Mouse (Mus musculus) heart, postnatal 0 days (tissue): Measurements from ENCODE around the gene Gm13279.

Experiments
- CTCF ChIP-seq: IDR thresholded peaks from 2 replicates; pipeline ENCODE4 v1.5.1; 2016; ENCODE audit warnings: antibody characterized with exemption, control low read depth, low read depth
- EP300 ChIP-seq: IDR thresholded peaks from 2 replicates; pipeline ENCODE4 v1.6.1; 2016; ENCODE audit warnings: antibody characterized with exemption, low read depth

DNA sequence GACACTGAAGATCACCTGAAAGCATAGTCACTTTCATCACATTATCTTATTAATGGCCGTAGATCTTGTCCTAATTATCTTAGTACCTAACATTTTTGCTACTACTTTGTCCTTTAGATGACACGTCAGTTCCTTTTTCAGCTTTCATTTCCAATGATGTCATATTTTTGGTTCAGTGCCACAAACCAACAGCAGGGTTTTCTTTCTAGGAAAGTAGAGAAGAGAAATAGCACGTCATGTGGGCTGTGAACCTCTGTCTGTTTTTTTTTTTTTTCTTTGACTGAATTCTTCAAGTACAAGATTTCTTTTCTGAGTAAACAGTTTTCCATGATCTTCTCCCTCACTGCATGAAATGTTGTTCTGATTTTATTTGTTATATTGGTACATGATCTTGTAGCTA lies 42.9 kb downstream of the Gm13279 start:
- no peak for TF ChIP-seq CTCF
- no peak for TF ChIP-seq EP300
